Mouse (Mus musculus) C2C12 (cell line): ENCODE measurements around the gene Pcsk2.

Experiments
- CTCF ChIP-seq: IDR thresholded peaks from one replicate; pipeline ENCODE4 v1.5.1; 2011; ENCODE audit not compliant: control insufficient read depth, insufficient read depth, insufficient read length
- MAX ChIP-seq: IDR thresholded peaks from one replicate; pipeline ENCODE4 v1.6.1; 2011; ENCODE audit warnings: mild to moderate bottlenecking, control low read depth
- MYOD1 ChIP-seq: IDR thresholded peaks from one replicate; pipeline ENCODE4 v1.6.1; 2011; ENCODE audit warnings: low read depth; ENCODE audit not compliant: control insufficient read depth, insufficient read length
- MYOG ChIP-seq: IDR thresholded peaks from one replicate; pipeline ENCODE4 v1.6.1; 2011; ENCODE audit not compliant: control insufficient read depth, insufficient read length; ENCODE audit errors: extremely low read depth
- USF1 ChIP-seq: IDR thresholded peaks from one replicate; pipeline ENCODE4 v1.6.1; 2011; ENCODE audit warnings: low read depth, mild to moderate bottlenecking, control low read depth, moderate library complexity

DNA sequence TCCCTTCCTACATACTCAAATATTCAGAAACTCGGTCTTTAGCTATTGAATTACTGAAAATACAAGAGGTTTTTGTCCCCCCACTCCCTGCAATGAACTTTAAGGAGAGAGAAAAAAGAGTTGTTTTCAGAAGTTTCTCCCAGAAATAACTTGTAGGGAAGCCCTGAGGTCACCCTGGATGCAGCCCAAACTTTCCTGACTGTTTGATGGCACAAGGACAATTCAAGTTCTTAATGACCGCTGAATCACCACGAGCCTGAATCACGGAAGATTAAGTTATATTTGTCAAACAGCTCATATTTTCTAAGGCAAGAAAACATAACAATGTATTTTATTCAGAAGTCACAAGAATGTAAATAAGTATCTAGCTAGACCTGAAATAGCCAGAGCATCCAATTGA, 197.1 kb downstream of the Pcsk2 start:
- TF ChIP-seq CTCF (no peak), USF1 (no peak), MAX (no peak), MYOG (no peak), MYOD1 (no peak)
